Mouse (Mus musculus): ENCODE data around the gene Tmem254b. TPM values are rescaled to one million over a fixed set of nuclear protein-coding genes. Genes with fewer than 3 reads are reported as not detected.
"Not testable (repeated sequence)": the region's sequence is repeated elsewhere in the genome, so short reads cannot be mapped to it uniquely, and the experiment has no call there.

Gene Tmem254b
- 19.6 and 36.4 TPM in 2 replicates for total RNA-seq (2014; fragmentation: Nextera tagmentation)
- total RNA-seq (2017), result 10.7 and 11.6 TPM in 2 replicates

- ATAC-seq (replicated peaks; ENCODE audit: poor library complexity, severe bottlenecking), result peak; percentile 86
These were observed at the start of gene Tmem254b for GRCm38 (mm10) chr14:26206926-26207247. Gene Tmem254b, minus strand, starts transcription at chr14:26207041.

- ATAC-seq (replicated peaks; ENCODE audit: poor library complexity, severe bottlenecking), result not testable (repeated sequence)
These were observed 30.3 kb upstream of the Tmem254b start for GRCm38 (mm10) chr14:26237183-26237582.

DNA sequence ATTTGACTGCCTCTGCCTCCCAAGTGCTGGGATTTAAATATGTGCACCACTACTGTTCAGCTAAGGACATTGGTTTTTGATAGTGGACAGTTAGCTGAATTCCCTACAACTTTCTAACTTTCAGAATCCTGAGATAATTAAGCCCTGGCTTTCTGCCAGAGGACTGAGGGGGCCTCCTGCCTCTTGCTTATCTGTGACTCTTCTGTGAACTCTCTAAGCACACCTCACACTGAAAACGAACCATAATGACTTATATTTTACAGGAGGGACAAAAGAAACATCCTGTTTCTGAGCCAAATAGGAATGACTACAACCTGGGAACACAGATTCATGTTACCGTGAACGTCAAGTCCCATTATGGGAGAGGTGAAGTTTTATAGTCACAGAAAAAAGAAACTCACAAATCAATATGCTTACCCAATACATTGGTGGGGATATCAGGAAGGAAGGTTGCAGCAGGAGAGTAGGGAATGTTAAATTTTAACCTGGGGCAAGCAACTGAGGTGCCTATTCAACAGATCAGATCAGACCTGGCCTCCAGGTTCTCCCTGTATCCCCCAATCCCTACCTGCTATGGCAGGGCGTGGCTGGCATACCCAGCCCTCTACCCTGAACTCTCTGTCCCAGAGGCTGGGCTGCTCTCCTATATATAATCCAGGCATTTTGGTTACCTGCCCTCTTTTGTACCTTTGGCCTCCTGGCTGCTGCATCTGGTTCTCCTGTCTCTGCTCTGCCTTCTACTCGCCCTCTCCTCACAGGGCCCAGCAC is 9.6 kb upstream of the Tmem254b start:
- not testable (repeated sequence) for ATAC-seq (replicated peaks; ENCODE audit: poor library complexity, severe bottlenecking)

DNA sequence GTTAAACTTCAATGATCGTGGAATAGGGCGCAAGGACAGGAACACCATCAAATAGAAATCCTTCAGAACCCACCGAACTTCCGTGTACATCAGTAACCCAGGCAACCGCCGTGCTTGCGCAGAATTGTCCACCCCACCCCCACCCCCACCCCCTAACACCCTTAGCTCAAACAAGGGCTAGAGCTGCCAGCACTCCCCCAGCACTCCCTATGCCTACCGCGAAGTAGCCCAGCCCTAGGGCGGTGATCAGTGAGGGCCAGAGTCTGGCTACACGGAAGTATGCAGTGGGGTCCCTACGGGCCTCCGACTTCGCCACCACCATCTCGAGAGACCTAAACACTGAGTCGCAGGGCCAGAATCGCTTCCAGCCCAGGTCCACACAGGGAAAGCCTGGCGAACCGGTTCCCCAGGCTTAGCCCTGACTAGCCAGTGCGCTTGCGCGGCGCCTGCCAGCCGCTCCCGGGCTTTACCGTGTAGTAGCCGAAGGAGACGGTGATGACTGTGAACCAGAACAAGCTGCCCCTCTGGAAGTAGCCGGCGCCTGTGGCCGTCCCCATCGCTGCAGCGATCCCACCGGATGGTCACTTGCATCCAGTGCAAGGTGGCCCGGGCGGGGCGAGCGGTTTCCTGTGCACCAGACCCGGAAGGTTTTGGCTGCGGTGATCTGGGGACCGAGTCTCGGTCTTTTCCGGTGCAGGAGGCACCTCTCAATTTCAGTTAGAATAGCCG is 480 bp downstream of the Tmem254b start:
- ATAC-seq (replicated peaks; ENCODE audit: poor library complexity, severe bottlenecking), result peak; percentile 81

GRCm38 (mm10) chr14:26197851-26198250 is 9.0 kb downstream of the Tmem254b start:
- not testable (repeated sequence) for ATAC-seq (replicated peaks; ENCODE audit: poor library complexity, severe bottlenecking)

DNA sequence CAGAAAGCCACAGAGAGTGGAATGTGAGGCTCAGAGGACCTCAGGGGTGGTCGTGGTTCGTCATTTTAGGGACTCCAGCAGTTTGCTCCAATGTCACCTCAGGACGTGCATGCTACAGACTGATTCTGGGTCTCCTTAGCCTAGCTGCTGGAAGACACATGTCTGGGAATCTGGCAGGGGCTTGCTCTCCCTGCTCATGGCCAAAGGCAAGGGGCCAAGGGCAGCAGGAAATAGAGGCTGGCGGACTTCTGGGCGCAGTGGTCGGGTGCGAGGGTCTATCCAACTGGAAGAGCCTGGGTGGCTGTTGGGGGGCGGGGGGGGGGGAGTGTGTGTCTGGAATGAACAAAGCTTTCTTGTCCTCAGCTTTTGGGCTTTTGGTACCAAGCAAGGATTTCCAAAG is 18.5 kb downstream of the Tmem254b start:
- ATAC-seq (replicated peaks; ENCODE audit: poor library complexity, severe bottlenecking), result not testable (repeated sequence)

DNA sequence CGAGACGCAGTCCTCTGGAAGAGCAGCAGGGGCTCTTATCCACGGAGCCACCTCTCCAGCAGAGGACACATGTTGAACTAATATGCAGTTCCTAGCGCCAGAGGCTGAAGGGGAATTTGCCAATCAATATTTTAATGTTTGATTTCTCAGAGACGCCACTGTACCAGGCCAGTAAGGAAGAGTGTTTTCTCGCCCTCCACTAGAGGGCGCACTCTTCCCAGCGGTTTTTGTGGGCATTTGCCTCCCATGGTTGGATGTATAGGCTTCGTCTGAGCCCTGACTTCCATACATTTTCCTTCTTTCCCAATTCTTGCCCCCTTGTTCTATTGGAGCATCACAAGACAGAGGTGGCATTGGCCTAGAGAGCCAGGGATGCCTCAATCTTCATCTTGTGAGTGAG is 20.2 kb downstream of the Tmem254b start:
- peak; percentile 73 for ATAC-seq (replicated peaks; ENCODE audit: poor library complexity, severe bottlenecking)

DNA sequence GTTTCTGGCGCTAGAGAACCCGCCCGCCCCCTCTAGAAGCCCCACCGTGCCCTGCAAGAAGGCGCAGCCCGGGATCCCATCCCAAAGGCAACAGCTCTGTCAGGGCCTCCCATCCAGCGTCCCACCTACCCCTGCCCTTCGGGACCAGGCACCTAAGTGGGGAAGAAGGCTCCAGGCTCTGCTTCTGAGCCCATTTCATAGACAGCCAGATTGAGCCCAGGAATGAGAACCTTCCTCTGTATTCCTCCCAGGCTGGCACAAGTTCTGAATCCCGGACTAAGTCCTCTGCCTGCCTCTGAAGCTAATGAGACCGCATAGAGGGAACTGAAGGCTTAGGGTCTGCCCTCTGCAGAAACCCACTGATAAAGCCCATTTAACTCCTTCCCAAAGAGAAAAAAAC is 24.5 kb downstream of the Tmem254b start, which contains the start of gene Plac9b:
Gene Plac9b (minus strand): TSS at position 101 of the 400 bp plus-strand sequence.
- not testable (repeated sequence) for ATAC-seq (replicated peaks; ENCODE audit: poor library complexity, severe bottlenecking)

GRCm38 (mm10) chr14:26181660-26182059 is 25.2 kb downstream of the Tmem254b start:
- not testable (repeated sequence) for ATAC-seq (replicated peaks; ENCODE audit: poor library complexity, severe bottlenecking)

DNA sequence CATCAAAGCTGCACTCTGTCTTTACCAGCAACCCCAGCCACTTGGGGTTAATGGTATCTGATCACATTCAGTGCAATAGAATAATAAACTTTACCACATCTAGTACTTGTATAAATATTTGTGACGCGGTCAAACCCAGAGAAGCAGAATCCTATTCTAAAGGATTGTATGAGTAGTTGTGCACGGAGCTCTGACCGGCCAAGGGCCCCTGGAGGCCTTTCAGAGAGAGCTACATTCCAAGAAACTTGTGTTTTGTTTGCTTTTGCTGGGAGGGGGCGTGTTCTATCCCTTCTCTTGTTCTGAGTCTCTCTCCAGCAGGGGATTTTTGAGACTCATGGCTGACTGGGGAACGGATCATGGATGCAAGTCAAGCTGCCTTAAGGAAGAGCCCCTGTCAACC is 31.8 kb downstream of the Tmem254b start:
- not testable (repeated sequence) for ATAC-seq (replicated peaks; ENCODE audit: poor library complexity, severe bottlenecking)

DNA sequence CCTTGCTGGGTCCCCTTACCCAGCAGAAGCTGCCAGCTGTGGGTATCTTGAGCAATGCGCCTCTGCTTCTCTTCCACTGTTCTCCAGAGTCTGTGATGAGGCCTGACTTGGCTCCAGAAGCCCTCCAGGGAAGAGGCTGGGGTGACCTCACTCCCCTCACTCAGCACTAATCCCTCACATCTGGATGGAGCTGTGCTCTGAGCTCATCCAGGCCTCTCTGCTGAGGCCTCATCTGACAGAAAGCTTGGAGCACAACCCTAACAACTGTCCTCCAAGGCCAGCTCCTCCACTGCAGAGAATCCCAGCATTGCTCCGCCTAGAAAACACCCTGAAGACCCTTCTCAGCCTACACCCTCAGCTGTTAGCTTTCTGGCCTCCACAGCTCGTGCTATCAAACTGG is 32.9 kb downstream of the Tmem254b start:
- ATAC-seq (replicated peaks; ENCODE audit: poor library complexity, severe bottlenecking), result not testable (repeated sequence)

DNA sequence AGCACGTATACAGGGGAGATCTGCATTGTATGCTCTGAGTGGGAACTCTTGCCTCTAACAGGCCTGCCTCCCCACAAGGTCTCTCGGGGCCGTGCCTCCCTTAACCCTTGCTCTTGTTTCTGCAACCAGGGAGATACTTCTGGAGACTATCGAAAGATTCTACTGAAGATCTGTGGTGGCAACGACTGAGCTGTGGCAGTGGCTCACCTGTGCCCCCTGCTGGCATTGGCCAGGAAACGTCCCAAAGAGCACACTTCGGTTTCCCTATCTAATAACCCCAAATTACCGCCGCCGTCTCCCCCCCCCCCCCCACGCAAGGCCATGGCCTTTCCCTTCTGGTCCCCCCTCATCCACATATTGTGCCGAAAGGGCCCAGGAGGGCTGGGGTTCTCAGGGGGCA is 41.6 kb downstream of the Tmem254b start:
- ATAC-seq (replicated peaks; ENCODE audit: poor library complexity, severe bottlenecking), result peak; percentile 78

DNA sequence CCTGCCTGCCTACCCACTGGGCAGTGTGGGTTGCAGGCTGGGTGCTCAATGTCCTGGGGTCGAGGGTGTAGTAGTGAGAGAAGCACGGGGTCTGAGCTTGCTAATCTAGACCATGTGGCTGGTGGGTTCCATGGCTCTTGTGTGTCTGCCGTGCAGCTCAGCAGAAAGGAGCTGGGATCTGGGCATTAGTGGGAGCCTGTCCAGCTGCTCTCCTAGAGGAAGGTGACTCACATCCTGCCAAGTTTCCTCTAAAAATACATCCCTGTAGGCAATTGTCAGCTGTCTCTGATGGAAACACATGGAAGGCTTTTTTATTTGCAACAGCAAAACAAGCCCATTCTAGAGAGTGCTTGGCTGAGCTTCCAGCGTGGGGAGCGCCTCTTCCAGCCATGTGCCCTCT is 44.4 kb downstream of the Tmem254b start:
- ATAC-seq (replicated peaks; ENCODE audit: poor library complexity, severe bottlenecking), result not testable (repeated sequence)

GRCm38 (mm10) chr14:26161156-26161555 is 45.7 kb downstream of the Tmem254b start:
- ATAC-seq (replicated peaks; ENCODE audit: poor library complexity, severe bottlenecking), result not testable (repeated sequence)

DNA sequence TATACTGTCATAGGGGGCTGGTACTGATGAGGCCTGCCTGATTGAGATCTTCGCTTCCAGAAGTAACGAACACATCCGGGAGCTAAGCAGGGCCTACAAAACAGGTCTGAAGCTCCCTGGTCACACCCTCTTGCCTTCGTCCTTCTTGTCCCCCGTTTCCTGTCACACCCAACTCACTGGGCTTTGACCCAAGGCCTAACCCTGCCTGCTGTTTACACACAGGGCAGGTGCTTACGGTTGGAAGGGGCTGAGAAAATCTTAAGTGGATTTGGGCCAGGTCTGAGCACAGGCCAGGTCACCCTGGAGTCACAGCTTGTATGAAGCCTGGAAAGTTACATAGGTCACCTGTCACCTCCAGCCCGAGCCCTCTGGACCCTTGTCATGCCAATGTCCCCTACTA is 50.8 kb downstream of the Tmem254b start:
- not testable (repeated sequence) for ATAC-seq (replicated peaks; ENCODE audit: poor library complexity, severe bottlenecking)

Other genes with a start within 250 kb of the Tmem254b start
- gene Duxbl1, start 228.5 kb downstream of the Tmem254b start, total RNA-seq (2014; fragmentation: Nextera tagmentation), result not detected in 2 replicates
- gene Duxbl1, start 228.5 kb downstream of the Tmem254b start, total RNA-seq (2017), result not detected in 2 replicates
- not detected in 2 replicates for gene Gm9780, start 164.3 kb downstream of the Tmem254b start, total RNA-seq (2014; fragmentation: Nextera tagmentation)
- not detected in 2 replicates for gene Gm9780, start 164.3 kb downstream of the Tmem254b start, total RNA-seq (2017)
- gene Tmem254c, start 139.7 kb downstream of the Tmem254b start, total RNA-seq (2014; fragmentation: Nextera tagmentation), result 20.9 and 37.8 TPM in 2 replicates
- 28.1 and 32.1 TPM in 2 replicates for gene Tmem254c, start 139.7 kb downstream of the Tmem254b start, total RNA-seq (2017)
- not detected in 2 replicates for gene Cphx2, start 125.5 kb downstream of the Tmem254b start, total RNA-seq (2014; fragmentation: Nextera tagmentation)
- gene Cphx2, start 125.5 kb downstream of the Tmem254b start, total RNA-seq (2017), result not detected in 2 replicates
- gene Cphx3, start 124.7 kb downstream of the Tmem254b start, total RNA-seq (2014; fragmentation: Nextera tagmentation), result not detected in 2 replicates
- not detected in 2 replicates for gene Cphx3, start 124.7 kb downstream of the Tmem254b start, total RNA-seq (2017)
- not detected in 2 replicates for gene Duxbl2, start 88.7 kb downstream of the Tmem254b start, total RNA-seq (2014; fragmentation: Nextera tagmentation)
- not detected in 2 replicates for gene Duxbl2, start 88.7 kb downstream of the Tmem254b start, total RNA-seq (2017)
- gene Plac9b, start 24.6 kb downstream of the Tmem254b start, total RNA-seq (2014; fragmentation: Nextera tagmentation), result not detected in 2 replicates
- not detected in 2 replicates for gene Plac9b, start 24.6 kb downstream of the Tmem254b start, total RNA-seq (2017)
- not detected in 2 replicates for gene Duxbl3, start 50.9 kb upstream of the Tmem254b start, total RNA-seq (2014; fragmentation: Nextera tagmentation)
- not detected in 2 replicates for gene Duxbl3, start 50.9 kb upstream of the Tmem254b start, total RNA-seq (2017)

Measured in granulocyte monocyte progenitor cell, adult 5-6 weeks (primary cell).